Mouse (Mus musculus): ENCODE results near the gene Enpp5.

DNA sequence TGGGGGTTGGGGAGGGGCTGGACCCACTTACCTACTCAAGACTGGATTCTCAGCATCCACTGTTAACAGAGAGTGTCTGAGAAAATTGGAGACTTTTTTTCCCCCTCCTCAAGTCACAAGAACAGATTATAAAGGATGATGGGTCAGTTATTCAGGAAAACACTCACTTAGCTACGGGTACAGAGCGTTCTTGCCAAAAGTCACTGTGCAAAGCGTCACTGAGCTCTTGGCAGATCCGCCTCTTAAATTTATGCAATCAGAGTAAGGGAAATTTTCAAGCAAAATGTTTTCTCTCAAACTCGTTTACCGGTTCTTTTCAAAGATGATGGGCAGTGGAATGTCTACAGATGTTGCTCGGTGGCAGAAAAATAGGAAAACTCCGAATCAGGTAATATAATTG lies 35.8 kb upstream of the Enpp5 start:
- TF ChIP-seq POLR2A (IDR thresholded peaks at IDR 0.05; ENCODE audit: insufficient read depth, low read depth, low read length) (no peak), CTCF (IDR thresholded peaks at IDR 0.05) (no peak)
